Mouse (Mus musculus) cerebellum, adult 2 months (tissue): ENCODE results near the gene Tmem211.

ENCODE experiments used
- CTCF ChIP-seq: fragments of 200-500 bp; IDR thresholded peaks from 2 replicates; pipeline ENCODE4 v1.5.1; 2011; ENCODE audit warnings: low read depth, mild to moderate bottlenecking, control low read depth, low read length, moderate library complexity, borderline replicate concordance; ENCODE audit not compliant: insufficient read depth
- POLR2A ChIP-seq: fragments of 200-500 bp; IDR thresholded peaks from 2 replicates; pipeline ENCODE4 v1.6.1; 2011; ENCODE audit warnings: low read length, control low read depth, borderline replicate concordance; ENCODE audit not compliant: insufficient read depth

DNA sequence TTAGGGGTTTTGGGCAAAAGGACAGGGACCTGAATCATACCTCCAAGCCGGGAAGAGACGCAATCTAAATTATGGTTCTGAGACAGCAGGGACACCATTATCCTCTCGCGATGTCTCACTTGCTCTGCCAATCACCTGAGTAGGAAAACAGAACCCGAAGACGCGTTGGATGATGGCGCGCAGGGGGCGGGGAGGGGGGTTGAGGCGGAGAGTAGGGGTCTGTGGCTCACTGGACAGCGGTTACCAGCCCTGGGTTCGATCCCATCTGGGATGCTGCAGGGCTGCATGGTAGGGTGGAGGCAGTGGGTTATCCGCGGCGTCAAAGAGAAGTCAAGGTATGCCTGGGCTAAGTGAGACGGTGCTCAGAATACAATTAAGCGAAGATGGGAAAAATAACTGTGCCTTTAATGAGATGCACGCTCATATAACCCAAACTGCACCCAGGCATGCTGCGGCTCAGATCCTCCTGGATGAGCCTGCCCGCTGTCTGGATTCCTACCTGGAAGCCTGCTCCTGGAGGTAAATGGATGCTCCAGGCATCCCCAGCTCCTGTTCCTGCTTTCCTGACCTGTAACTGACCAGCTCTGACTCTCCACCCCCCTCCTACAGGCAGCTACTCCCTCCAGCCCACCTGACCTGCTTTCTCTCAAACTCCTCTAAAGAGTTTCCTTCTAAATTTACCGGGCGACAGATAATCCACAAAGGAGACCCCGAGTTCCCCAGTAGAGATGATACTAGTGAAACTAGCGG is 848 bp upstream of the Tmem211 start:
- TF ChIP-seq CTCF = no peak
- TF ChIP-seq POLR2A = no peak
